Mouse (Mus musculus) hindbrain, embryonic 15.5 days (tissue): ENCODE data around the gene A630023A22Rik. TPM values are rescaled to one million over a fixed set of nuclear protein-coding genes. Genes with fewer than 3 reads are reported as not detected.

Experiments used
- ATAC-seq: fragments of 200-750 bp; cut with Nextera tagmentation; 2 replicates; pipeline ENCODE4 v1.8.0; 2017; ENCODE audit warnings: low read depth, moderate number of reproducible peaks, moderate TSS enrichment; ENCODE audit not compliant: low FRiP score
- H3K27ac ChIP-seq: fragments of 300-500 bp; sonication (generic); replicated peaks from 2 replicates; pipeline ENCODE4 v1.5.1; 2015; ENCODE audit warnings: mild to moderate bottlenecking, inconsistent platforms
- H3K27me3 ChIP-seq: fragments of 300-500 bp; sonication (generic); 2 replicates; pipeline ENCODE4 v1.6.1; 2015; ENCODE audit warnings: control low read depth, inconsistent platforms
- H3K36me3 ChIP-seq: fragments of 300-500 bp; sonication (generic); 2 replicates; pipeline ENCODE4 v1.6.1; 2015; ENCODE audit warnings: control low read depth, inconsistent platforms
- H3K4me1 ChIP-seq: fragments of 300-500 bp; sonication (generic); replicated peaks from 2 replicates; pipeline ENCODE4 v1.6.1; 2015; ENCODE audit warnings: control low read depth, inconsistent platforms
- H3K4me2 ChIP-seq: fragments of 300-500 bp; sonication (generic); 2 replicates; pipeline ENCODE4 v1.6.1; 2015; ENCODE audit warnings: moderate library complexity, mild to moderate bottlenecking, inconsistent platforms
- H3K4me3 ChIP-seq: fragments of 300-500 bp; sonication (generic); 2 replicates; pipeline ENCODE4 v1.5.1; 2015; ENCODE audit warnings: mild to moderate bottlenecking, inconsistent platforms
- H3K9ac ChIP-seq: fragments of 300-500 bp; sonication (generic); 2 replicates; pipeline ENCODE4 v1.6.1; 2015; ENCODE audit warnings: inconsistent platforms
- H3K9me3 ChIP-seq: fragments of 300-500 bp; sonication (generic); 2 replicates; pipeline ENCODE4 v1.6.1; 2016; ENCODE audit warnings: control low read depth, inconsistent platforms
- WGBS: fragments of 180-500 bp; shearing (Covaris S2); methylation state at CpG from one replicate; pipeline ENCODE4 v1.1.7; 2015; 5-methylcytosine and 5-hydroxymethylcytosine counted together
- polyA plus RNA-seq: library from polyadenylated mRNA; unstranded; fragments of >200 nt; fragmentation: Nextera tagmentation; extraction: Ambion mirVana; gene quantifications from 2 replicates; pipeline ENCODE4 v1.2.1, GENCODE M21; 2015

The A630023A22Rik gene
- not detected in 2 replicates for polyA plus RNA-seq

DNA sequence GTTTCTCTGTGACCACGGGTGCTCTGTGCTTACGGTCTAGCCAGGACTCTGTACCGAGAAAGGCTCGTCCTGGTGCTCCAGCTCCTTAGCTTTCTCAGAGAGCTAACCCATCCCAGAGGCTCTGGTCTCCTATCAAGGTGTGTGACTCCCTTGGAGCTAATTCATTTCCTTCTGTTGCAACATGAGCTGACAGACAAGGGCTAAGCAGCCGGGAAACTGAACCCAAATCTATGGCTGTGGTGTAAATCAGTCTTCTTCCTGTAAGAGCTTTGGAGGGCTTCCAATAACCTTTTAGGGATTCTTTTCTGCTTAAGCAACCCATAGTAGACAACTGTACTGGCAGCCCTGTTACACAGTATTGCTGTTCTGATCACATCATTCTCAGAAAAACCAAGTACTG is at the start of gene A630023A22Rik:
A630023A22Rik (minus strand) TSS at position 154 of the 400 bp plus-strand sequence.
- no peaks in the 10 kb centered on the region for H3K9me3 ChIP-seq
- no peak within 1 kb of the TSS for H3K9ac ChIP-seq
- no peaks in the 10 kb centered on the region for H3K4me1 ChIP-seq
- WGBS: 88% methylated on average over 5 of the region's 5 CpGs
- no peak within 1 kb of the TSS for H3K4me3 ChIP-seq
- no peak within 1 kb of the TSS for H3K4me2 ChIP-seq
- H3K27me3 ChIP-seq: no peaks in the 10 kb centered on the region
- no peak within 1 kb of the TSS for H3K27ac ChIP-seq
- H3K36me3 ChIP-seq: no peaks in the 10 kb centered on the region
- no peak for ATAC-seq

DNA sequence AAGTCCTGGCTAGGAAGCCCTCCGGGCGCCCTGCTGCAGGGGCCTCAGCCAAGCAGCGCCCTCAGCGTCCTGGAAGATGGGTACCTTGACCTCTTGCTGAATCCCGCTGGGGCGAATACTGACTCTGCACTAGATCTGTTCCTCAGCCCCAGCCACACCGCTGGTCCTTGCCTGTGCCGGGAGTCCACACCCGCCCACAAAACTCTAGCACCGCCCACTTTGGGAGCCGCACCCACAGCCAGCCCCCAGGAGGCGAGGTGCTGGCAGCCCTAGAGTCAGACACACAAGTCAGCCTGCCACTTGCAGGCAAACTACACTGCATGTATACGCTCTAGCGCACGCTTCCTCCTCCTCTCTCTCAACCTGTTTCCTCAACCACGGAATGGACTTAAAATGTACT is 49.8 kb upstream of the A630023A22Rik start, which contains the start of gene Npy4r:
Npy4r (minus strand) TSS at position 148 of the 400 bp plus-strand sequence.
- H3K4me1 ChIP-seq: peaks cover 15% of the 10 kb centered on the region
- no peak within 1 kb of the TSS for H3K27ac ChIP-seq
- H3K9me3 ChIP-seq: no peaks in the 10 kb centered on the region
- ATAC-seq: no peak; the same call in 1 of the 2 replicates
- no peaks in the 10 kb centered on the region for H3K27me3 ChIP-seq
- H3K9ac ChIP-seq: no peak within 1 kb of the TSS
- WGBS: 25% methylated on average over 16 of the region's 16 CpGs
- no peak within 1 kb of the TSS for H3K4me3 ChIP-seq
- no peaks in the 10 kb centered on the region for H3K36me3 ChIP-seq
- H3K4me2 ChIP-seq: peak within 1 kb of the TSS; percentile 31; the same call in 1 of the 2 replicates

DNA sequence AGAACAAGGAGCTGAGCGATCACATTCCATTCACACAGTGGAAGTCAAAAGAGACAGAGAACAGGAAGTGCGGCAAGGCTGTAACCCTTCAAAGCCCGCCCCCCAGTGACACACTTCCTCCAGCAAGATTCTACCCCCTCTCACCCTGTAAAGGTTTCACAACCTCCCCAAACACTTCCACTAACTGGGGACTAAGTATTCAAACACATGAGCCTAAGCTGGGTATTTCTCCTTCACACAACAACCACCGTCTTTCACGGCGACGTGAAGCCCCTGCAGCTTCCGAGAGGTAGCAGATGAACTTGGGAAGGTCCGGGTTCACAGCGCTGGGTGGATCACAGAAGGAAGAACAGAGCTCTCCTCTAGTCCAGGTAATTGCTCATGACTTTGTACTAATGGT is 40.4 kb upstream of the A630023A22Rik start:
- no peak for ATAC-seq
- Histone ChIP-seq H3K4me2 (no peak overlapping the region), H3K4me1 (no peaks in the 10 kb centered on the region), H3K27ac (no peak overlapping the region), H3K4me3 (no peak overlapping the region), H3K27me3 (no peaks in the 10 kb centered on the region), H3K36me3 (no peaks in the 10 kb centered on the region), H3K9me3 (no peaks in the 10 kb centered on the region), H3K9ac (no peak overlapping the region)
- 94% methylated on average over 10 of the region's 10 CpGs for WGBS

DNA sequence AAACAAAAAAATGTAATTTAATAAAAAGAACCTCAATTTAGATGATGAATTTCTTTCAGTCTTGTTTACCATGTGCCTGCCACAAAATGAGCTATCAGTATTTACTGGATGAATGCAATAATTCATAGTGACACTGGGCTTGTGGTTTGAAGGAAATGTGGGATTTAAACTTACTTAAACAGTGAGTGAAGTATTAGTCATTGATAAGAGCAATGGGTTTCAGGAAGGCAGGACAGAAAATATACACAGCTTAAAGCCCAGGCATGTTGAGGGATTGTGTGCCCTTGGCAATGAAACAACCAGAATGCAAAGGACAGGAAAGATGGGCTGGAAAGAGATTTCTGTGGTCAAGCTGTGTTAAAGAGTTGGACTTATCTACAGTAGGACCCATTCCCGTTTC is 39.8 kb upstream of the A630023A22Rik start:
- H3K9ac ChIP-seq: no peak overlapping the region

DNA sequence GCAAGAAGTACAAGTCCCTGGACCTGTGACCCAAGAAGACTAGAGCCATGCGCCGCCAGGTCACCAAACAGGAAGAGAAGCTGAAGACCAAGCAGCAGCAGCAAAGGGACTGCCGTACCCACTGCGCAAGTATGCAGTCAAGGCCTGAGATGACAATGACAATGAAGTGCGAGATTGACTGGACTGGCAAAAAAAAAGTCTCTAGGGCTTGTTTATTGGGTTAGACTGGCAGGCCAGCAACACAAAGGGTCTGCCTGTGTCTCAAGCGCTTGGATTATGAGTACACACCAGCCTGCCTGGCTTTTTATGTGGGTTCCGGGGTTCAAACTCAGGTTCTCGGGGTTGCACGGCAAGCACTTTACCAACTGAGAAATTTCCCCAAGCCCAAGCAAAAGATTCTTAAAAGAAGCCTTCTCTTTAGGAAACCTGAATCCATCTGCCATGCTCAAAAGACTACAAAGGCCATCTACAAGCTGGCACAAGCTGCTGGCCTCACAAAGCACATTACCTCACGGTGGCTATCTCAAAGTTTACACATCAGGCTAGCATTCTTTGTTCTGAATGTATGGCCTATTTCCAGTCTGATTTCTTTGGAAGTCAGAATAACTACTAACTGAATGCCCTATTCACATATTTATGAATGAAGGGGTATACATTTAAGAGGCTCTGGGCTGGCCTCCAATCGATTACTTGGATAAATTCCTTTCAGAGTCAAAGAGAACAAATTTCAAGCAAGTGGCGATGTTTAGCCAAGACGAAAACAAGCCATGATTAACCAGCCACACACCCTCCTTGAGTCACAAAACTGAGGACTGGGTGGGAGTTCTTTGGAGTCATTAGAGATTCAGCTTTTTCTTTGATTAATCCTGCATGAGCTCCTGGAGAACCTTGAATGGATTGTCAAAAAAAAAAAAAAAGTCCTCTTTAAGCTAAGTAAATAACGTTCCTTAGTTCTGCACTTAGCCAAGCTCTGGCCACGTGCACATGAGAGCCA is 37.4 kb upstream of the A630023A22Rik start:
- ATAC-seq: no peak
- WGBS: 78% methylated on average over 15 of the region's 15 CpGs

More for the DNA sequence above, 39.8 kb upstream of the A630023A22Rik start:
- H3K4me2 ChIP-seq: no peak overlapping the region
- H3K27me3 ChIP-seq: no peaks in the 10 kb centered on the region
- 84% methylated on average over 1 of the region's 1 CpGs for WGBS
- H3K36me3 ChIP-seq: no peaks in the 10 kb centered on the region
- no peaks in the 10 kb centered on the region for H3K4me1 ChIP-seq
- H3K4me3 ChIP-seq: no peak overlapping the region
- H3K9me3 ChIP-seq: no peaks in the 10 kb centered on the region
- H3K27ac ChIP-seq: no peak overlapping the region
- no peak for ATAC-seq

DNA sequence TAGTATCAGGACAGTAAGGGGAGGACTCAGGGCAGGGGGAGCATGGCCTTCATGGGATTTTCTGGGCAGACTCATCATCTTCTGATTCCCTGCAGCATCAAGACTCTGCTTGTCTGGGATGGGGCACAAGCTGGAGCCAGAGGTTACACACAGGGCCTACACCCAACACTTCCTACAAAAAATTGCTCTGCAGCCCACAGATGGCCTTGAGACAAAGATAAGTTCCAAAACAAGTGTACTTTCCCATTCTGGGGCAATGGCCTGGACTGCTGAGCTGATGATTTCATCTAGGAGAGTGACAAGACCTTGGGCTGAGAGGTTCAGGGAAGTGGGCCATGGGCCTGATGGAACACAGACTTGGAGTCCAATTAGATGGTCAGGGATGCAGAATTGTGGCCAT is 32.8 kb upstream of the A630023A22Rik start:
- H3K27me3 ChIP-seq: no peaks in the 10 kb centered on the region
- H3K27ac ChIP-seq: no peak overlapping the region
- ATAC-seq: no peak
- H3K4me3 ChIP-seq: no peak overlapping the region
- no peaks in the 10 kb centered on the region for H3K9me3 ChIP-seq
- no peak overlapping the region for H3K4me2 ChIP-seq
- no peaks in the 10 kb centered on the region for H3K4me1 ChIP-seq
- no peak overlapping the region for H3K9ac ChIP-seq
- H3K36me3 ChIP-seq: no peaks in the 10 kb centered on the region

More for the DNA sequence above, 37.4 kb upstream of the A630023A22Rik start:
- Histone ChIP-seq H3K27ac (no peak overlapping the region), H3K9ac (no peak overlapping the region), H3K4me3 (no peak overlapping the region), H3K9me3 (no peaks in the 10 kb centered on the region), H3K4me2 (no peak overlapping the region), H3K27me3 (no peaks in the 10 kb centered on the region), H3K4me1 (no peaks in the 10 kb centered on the region), H3K36me3 (no peaks in the 10 kb centered on the region)

DNA sequence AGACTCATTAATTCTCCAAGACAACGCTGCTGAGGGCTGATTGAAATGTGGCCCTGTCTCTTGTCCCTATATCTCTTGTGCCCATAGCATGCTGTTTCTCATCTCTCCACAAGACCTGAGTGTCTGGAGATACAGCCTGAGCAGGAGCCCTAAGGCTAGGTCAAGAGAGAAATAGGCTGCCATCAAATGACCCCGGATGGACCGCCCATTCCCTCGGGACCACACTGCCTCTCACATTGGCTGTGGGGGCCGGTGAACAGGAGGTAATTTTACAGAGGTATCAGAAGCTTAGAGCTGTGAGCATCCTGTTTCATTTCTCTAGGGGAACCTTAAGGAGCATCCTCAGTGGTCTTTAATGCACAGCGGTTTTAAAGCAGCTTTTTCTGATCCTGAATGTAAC is 28.7 kb upstream of the A630023A22Rik start:
- 66% methylated on average over 6 of the region's 6 CpGs for WGBS

DNA sequence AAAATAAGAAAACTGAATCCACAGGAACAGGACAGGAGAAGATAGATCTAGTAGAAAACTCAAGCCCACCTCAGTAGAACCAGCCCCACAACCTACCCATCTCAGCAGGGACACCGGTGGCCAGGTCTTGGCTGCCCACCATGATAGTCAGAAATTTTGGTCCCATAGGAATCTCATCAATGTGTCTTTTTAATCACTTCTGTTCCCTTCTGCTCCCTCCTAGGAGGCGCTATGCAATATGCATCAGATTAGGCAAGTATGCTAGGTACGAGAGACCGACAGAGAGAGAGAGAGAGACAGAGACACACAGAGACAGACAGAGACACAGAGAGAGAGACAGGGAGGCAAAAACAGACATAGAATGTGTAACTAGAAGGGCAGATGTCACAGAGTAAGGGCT is 19.1 kb upstream of the A630023A22Rik start:
- ATAC-seq: no peak
- no peak overlapping the region for H3K4me3 ChIP-seq
- H3K36me3 ChIP-seq: no peaks in the 10 kb centered on the region
- no peaks in the 10 kb centered on the region for H3K9me3 ChIP-seq
- no peak overlapping the region for H3K9ac ChIP-seq
- 95% methylated on average over 4 of the region's 4 CpGs for WGBS
- no peaks in the 10 kb centered on the region for H3K4me1 ChIP-seq
- no peak overlapping the region for H3K4me2 ChIP-seq
- no peaks in the 10 kb centered on the region for H3K27me3 ChIP-seq
- H3K27ac ChIP-seq: no peak overlapping the region

More for the DNA sequence above, 28.7 kb upstream of the A630023A22Rik start:
- no peaks in the 10 kb centered on the region for H3K27me3 ChIP-seq
- no peak overlapping the region for H3K4me3 ChIP-seq
- no peak overlapping the region for H3K9ac ChIP-seq
- H3K4me2 ChIP-seq: no peak overlapping the region
- H3K4me1 ChIP-seq: no peaks in the 10 kb centered on the region
- no peaks in the 10 kb centered on the region for H3K9me3 ChIP-seq
- no peaks in the 10 kb centered on the region for H3K36me3 ChIP-seq
- ATAC-seq: 0 out of 2 replicates have a peak, but pooled peaks have one; percentile 27
- H3K27ac ChIP-seq: no peak overlapping the region

DNA sequence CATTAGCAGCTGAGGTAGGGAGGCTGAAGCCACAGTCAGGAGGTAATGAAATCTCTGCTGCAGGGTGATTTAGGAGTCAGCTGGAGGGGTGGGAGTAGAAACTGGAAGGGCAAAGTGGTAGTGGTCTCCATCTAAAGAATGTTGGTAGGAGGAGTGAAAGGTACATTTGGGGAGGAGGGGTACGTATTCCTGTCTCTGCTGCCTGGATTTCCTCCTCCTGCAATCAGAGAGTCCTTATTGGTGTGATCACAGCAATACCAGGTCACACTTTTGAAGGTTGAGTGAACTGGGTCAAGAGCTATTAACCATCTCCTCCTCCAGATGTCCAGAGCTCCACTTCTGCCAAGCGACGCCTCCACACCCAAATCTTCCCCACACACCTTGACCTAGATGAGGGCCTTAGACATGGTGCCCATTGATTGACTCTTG is 18.4 kb upstream of the A630023A22Rik start:
- H3K4me3 ChIP-seq: no peak overlapping the region
- H3K36me3 ChIP-seq: no peaks in the 10 kb centered on the region
- H3K27me3 ChIP-seq: no peaks in the 10 kb centered on the region
- no peak overlapping the region for H3K9ac ChIP-seq
- no peaks in the 10 kb centered on the region for H3K4me1 ChIP-seq
- H3K9me3 ChIP-seq: no peaks in the 10 kb centered on the region
- H3K4me2 ChIP-seq: no peak overlapping the region
- no peak for ATAC-seq
- WGBS: 94% methylated on average over 3 of the region's 3 CpGs
- H3K27ac ChIP-seq: no peak overlapping the region

DNA sequence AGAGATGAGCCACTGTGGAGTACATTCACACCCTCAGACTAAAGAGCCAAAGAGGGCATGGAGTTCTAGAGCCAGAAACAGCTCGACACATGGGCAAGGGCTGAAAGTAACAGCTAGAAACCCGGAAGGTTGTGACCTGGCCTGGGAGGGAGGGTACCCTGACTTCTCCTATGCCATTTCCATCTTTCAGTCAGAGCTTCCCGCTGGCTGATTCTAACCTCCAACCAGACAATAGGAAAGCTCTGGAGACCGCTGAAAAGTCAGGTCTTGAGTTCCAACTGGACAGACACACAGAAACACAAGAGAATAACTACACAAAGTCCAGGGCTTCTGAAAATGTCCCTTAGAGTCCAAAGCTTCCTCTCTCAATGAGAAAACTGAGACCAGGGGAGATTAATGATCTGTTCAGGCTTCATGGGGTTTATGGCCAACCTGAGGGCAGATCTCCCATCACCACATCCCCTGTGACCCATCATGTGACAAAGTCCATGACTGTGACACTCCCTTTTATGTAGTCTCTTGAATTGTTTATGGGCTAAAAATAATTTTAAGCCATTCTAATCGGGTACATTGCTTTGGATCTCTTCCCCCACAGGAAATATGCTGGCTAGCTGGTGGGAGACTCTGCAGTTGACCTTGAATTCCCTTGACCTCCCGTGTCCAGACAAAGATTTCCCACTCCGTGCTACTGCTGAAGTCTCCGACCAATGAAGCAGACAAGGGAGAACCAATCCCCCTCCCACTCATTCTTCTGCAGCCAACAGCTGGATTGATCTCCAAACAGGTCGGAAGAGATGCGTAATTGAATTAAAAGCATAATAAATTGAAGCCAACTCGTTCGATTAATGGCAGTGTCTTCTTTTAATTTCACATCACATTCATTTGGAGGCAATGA is 17.7 kb upstream of the A630023A22Rik start:
- ATAC-seq: no peak
- no peak overlapping the region for H3K4me2 ChIP-seq
- no peaks in the 10 kb centered on the region for H3K27me3 ChIP-seq
- no peaks in the 10 kb centered on the region for H3K36me3 ChIP-seq
- H3K4me1 ChIP-seq: no peaks in the 10 kb centered on the region
- H3K9me3 ChIP-seq: no peaks in the 10 kb centered on the region
- no peak overlapping the region for H3K27ac ChIP-seq
- H3K9ac ChIP-seq: no peak overlapping the region
- H3K4me3 ChIP-seq: no peak overlapping the region
- 73% methylated on average over 12 of the region's 12 CpGs for WGBS

DNA sequence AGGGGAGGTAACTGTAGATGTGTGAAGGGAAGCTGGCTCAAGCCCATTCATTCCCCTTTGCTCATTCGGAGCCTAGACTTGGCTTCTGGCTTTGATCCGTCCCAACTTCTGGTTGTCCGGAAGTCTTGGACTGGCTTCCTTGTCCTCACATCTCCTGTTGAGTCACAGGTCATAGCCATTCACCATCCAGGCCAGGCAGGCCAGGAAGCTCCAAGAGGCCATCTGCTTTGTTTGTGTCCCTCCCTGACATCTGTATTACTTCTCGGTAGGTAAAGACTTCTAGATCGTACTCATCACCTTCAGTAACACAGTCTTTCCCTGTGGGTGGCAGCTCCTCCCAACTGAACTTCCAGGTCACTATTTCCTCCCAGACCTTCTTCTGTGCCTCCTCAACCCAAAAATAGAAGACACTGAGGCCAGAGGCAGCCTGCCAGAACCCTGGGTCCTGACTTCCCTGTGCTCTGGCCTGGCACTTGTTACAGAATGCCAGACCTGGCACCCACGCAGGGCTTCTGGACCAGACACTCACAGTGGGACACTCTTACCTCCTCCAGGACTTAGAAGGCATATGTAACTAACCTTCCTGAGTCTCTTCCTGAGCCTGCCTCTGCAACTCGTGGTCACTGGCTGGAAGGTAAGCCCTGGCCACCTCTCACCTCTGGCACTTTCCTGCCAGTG is 16.6 kb upstream of the A630023A22Rik start:
- Histone ChIP-seq H3K9ac (no peak overlapping the region), H3K4me2 (no peak overlapping the region), H3K4me1 (no peaks in the 10 kb centered on the region), H3K36me3 (no peaks in the 10 kb centered on the region), H3K9me3 (no peaks in the 10 kb centered on the region), H3K27me3 (no peaks in the 10 kb centered on the region), H3K27ac (no peak overlapping the region), H3K4me3 (no peak overlapping the region)
- WGBS: 84% methylated on average over 7 of the region's 7 CpGs
- ATAC-seq: no peak
